Mouse (Mus musculus) thymus, postnatal 0 days (tissue): ENCODE results near the gene Rec8. TPM values are rescaled to one million over a fixed set of nuclear protein-coding genes. Genes with fewer than 3 reads are reported as not detected.

Experiments
- DNase-seq: peaks from one replicate; pipeline ENCODE4 v3.0.0-alpha.2; 2015; ENCODE audit warnings: low spot score
- polyA plus RNA-seq: library from polyadenylated mRNA; unstranded; fragments of >200 nt; fragmentation: Nextera tagmentation; extraction: Ambion mirVana; gene quantifications from 2 replicates; pipeline ENCODE4 v1.2.1, GENCODE M21; 2015

The Rec8 gene
- polyA plus RNA-seq, 1 experiment from 2014 or later = 0.57 TPM

DNA sequence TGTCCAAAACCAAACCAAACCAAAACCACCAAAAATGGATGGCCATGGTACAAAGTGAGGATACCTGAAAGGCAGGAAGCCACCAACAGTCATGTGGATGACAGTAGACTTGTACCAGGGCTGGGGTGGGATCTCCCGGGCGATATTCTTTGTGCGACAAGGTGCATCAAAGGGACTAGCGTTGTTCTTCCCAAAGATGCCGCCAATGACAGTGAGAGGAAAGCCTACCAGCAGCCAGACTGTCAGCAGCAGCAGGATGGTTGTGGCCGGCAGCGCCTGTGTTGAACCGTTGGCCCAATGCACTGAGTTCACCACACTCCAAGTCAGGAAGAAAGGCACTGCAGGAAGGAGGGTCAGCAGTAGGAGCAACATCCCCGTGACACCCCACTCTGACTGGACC lies 20.0 kb downstream of the Rec8 start, which contains the start of gene Gm49378:
Gene Gm49378, minus strand, starts transcription at position 101 of the 400 bp plus-strand sequence.
- no peak for DNase-seq

DNA sequence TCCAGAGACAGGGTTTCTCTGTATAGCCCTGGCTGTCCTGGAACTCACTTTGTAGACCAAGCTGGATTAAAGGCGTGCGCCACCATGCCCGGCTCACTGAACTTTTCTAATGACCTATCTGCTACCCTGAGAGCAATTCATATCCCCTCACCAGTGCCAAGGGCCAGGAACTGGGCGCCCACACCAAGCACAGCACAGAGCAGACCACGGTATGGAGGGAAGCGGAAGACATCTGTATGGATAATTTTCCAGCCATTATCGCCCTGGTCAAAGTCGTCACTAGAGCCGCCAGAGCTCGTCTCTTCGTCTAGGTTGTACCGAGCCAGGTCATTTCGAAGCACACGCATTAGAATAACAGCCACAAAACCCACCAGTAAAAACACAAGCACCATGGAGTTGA lies 23.0 kb downstream of the Rec8 start:
- no peak for DNase-seq

DNA sequence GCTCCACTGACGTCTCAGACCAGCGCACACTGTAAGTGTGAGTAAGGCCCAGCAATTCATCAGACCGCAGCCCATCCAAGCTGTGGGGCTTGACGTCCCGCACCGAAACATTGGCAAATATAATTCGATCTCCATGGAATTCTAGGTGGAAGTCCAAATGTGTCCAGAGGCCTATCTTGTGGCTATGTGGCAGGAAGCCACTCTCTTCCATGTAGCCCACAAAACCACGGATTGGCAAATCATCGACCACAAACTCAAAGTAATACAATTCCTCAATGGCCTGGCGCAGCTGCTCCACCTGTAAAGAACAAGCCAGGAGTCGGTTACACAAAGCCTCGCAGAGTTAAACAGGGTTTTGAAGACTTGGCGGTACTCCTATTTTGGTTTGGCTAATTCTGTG lies 23.5 kb downstream of the Rec8 start:
- no peak for DNase-seq

DNA sequence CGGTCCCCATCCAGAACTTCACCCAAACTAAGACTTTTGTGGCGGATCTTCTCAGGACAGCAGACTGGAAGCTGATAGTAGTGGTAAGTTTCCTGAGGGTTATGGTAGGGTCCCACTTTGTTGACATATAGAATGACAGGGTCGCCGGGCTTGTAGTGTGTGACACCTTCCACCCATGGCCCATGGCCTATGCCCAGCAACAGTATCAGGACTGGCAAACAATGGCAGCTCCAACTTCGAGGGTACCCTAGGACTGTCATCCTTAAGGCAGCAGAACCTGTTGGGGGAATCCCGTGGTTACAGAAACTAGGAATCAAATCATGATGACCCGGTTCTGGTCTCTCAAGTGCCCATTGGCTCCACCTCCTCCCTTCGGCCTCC lies 24.8 kb downstream of the Rec8 start:
- DNase-seq = no peak

DNA sequence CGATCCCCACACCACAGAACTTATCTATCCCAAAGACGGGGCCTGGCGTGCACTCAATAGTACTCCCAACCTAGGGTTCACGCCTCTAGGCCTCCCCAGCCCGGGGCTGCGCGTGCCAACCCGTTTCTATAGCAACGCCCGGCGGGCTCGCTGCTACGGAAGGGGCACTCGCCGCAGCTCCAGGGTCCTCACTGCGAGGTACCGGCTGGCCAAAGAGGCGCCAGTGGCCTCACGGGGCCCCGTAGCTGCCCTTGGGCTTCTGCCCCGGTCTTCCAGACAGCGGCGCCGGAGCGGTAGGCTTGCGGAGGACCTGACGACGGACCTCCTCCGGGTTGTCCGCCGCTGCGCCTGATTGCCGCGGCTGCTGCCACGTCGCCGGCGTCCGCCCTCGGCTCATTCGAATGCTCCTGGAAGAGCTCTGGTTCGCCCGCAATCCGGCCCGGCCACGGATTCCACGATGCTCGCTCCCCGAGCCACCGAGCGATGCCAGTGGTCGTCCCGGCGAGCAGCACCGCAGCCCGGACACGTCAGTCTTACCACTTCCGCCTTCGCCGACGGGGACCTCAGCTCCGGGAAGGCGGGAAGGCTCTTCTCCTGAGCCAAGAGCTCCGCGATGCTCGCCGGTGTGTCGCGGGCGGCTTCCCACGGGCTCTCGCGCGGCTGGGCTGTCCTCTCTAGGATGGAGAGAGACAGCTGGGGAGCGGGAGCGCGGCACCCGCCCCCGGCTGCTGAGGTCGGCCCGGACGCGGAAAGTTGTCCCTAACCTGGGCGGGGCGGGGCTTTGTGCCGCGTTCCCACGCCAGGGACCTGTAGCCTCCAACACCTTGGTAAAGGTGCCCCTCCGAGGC lies 25.4 kb downstream of the Rec8 start, which contains the start of gene Tm9sf1:
Gene Tm9sf1, minus strand, starts transcription at position 747 of the 848 bp plus-strand sequence.
- peak; percentile 78 for DNase-seq

DNA sequence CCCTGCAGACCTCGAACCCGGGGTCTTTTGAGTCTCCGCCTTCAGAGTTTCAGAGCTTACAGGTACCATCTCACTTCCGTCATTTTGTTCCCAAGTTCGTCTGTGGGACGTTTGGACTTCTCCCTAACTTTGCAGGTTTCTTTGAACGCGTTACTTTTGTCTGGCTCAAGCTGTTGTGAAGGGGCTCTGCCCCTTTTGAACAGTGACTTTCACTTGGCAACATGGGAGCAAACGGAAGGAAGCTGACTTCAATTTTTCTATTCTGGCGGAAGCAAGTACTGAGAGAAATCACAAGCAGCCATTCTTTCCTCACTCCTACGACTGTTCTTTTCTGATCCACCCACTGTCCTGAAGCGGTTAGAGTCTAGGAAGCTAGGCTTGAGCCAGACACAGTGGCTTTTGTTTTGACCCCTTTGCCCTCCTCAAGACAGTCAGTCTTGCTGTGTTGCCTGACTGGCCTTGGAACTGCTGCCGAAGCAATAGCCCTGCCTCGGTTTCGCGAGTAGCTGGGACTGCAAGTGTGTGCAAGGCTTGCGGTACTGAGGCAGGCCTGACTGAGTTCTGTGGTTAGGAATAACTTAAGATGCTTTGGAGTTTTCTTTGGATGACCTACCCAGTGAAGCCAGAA lies 26.5 kb downstream of the Rec8 start:
- DNase-seq = peak; percentile 52

DNA sequence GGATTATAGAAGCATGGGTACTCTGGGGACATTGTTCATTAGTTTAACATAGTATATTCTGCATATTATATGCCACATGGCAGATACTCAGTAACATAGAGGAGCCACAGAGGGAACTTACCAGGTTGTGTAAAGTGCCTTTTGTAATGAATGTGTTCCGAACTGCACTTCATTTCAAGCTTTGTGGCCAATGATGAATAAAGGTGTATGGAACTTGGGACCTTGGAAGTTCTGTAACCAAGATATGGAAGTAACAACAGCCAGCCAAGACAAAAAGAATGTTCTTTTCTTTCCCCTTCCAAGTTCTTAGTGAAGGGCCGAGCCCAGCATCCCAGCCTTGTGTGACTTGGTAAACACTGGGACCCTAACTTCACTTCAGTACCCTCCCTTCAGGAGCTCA lies 32.0 kb downstream of the Rec8 start, which contains the start of gene Tssk4:
Gene Tssk4, plus strand, starts transcription at position 301 of the 400 bp plus-strand sequence.
- no peak for DNase-seq

DNA sequence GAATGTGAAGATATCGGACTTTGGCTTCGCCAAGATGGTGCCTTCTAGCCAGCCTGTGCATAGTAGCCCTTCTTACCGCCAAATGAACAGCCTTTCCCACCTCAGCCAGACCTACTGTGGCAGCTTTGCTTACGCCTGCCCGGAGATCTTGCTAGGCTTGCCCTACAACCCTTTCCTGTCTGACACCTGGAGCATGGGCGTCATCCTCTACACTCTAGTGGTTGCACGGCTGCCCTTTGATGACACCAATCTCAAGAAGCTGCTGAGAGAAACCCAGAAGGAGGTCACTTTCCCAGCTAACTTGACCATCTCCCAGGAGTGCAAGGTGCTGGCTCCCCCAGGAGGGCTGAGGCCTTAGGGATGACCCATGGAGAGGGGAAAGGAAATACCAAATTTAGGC lies 33.7 kb downstream of the Rec8 start:
- DNase-seq = peak; percentile 76

DNA sequence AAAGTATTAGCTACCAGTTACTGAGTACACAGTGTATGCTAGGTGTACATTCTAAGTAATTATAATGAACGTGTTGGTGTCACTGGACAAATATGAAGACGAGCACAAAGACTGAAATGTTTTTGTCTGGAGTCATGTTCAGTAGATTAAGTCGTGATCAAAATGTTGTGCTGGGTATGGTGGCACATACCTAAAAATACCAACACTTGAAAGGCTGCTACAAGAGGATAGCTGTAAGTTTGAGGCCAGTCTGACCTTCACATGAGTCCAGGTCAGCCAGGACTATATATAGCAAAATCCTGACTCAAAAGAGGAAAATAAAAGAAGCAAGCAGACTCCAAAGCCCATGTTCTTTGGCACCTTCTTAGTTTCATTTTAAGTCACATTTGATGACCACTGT lies 39.1 kb downstream of the Rec8 start:
- no peak for DNase-seq

DNA sequence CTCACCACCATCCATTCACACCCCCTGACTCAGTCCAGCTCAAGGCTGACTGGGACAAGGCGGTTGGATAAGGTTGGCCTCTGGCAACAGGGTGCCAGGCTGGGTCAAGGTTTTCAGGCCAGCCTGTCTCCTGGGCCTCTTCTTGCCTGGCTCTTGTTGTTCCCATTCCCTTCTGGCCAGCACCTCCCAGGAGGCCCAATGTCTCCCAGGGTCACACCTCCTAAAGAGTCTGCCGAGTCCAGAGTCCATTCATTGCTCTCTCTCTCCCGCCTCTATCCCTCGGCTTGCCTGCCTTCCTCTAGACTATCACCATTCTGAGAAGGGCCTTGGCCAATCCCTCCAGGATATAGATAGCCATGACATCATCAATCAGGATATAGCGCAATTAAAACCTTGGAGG lies 40.2 kb downstream of the Rec8 start:
- DNase-seq = no peak

DNA sequence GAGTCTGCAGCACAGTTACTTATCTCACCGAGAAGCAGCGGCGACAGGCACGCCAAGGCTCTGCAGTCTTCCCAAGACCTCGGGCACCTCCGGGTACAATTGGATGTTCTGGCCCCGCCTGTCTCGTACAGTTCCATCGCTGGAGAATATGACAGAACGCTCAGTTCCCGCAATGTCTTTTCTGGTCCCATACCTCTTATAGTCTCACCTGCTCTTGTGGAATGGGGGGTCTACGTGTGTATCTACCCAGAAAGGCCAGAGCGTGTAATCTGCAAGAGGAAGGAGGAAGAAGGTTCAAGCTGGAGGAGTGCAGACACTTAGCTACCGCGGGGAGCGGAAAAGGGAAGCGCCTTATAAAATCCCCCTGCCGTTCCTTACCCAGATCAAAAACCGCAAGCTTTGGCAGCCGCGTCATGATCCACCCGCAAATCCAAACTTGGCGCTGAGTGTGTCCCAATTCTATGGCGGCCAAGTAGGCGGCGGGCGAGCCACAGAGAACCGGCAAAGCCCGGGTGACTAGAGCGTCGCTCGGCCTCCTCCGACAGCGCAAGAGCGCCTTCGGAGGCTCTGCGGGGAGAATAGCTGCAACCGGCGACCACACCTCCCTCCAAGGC lies 42.2 kb downstream of the Rec8 start, which contains the start of gene Mdp1:
Gene Mdp1, minus strand, starts transcription at position 549 of the 614 bp plus-strand sequence.
- DNase-seq = peak; percentile 87

DNA sequence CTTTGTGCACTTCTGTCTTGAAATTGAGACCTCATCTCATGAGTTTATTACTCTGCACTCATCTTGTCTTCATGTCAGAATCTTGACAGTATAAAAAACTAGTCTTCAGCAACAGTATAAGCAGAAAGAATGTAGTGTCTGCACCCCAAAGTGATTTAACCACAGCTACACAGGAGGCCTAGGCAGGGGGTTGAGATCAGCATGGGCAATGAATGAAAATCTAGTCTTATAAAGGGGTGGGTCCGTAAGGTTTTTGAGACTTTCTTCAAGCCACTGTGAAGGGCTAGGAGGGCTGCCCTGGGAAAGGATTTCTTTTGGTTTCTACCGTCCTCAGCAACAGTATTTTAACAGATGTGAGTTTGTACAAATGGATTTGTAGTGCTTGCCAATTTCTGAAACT lies 42.8 kb downstream of the Rec8 start:
- no peak for DNase-seq

DNA sequence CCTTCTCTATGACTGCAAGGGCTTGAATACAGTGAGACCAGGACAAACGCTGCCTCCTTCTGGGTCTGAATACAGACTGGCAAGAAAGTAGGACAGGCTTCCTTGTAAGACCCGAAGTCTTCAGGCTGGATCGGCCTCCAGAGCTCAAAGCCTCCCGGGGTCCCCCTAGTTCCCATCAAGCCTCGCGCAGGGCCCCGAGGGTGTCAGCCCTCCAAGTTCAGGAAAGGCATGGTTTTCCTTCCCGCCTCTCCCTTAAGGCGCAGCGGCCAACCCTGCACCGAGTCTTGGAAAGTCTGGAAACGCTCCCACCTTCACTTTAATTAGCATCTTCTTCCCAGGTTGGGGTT lies 53.6 kb downstream of the Rec8 start:
- peak; percentile 25 for DNase-seq

DNA sequence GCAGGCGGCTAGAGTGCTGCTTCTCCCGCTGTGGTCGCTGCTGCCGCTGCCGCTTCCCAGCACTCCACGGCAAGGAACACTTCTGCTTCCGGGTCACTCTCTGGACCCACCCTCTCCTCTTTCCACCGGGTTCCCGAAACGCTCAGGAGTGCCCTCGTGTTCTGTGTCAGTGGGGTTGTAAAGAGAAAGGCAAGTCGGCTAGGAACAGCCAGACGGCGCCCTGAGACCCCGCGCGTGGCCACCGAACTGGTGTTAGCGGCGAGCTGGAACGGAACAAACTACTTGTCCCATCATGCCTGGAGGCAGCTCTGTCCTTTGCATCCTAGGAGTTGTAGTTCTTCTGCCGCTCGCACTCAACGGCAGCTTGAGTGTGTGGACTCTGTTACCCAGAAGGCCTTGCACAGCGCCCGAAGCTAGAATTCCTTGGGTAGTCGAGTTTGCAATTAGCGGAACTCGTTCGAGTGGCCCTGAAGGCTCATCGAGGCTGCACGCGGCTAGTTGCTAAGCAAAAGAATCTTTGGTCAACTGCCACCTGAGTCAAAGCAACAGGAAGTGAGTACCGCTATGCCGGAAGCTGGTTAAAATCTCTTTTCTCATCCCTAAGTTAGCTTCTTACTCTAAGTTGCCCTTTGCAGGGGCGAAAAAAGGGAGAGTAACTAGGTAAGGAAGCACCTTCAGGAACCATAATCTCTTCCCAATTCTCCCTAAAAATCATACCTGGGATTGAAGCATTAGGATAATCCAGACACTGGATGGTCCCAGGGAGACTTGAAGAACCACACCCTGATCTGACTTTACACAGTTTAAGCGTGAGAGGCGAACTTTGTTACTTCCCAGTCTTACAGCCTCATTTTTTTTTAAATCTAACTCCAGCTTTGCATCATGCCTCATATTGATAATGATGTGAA lies 54.2 kb downstream of the Rec8 start, which contains the start of the genes Gmpr2 and Nedd8:
Gene Gmpr2, plus strand, starts transcription at position 109 of the 908 bp plus-strand sequence.
Gene Nedd8, minus strand, starts transcription at position 292 of the 908 bp plus-strand sequence.
- peak; percentile 93 for DNase-seq

DNA sequence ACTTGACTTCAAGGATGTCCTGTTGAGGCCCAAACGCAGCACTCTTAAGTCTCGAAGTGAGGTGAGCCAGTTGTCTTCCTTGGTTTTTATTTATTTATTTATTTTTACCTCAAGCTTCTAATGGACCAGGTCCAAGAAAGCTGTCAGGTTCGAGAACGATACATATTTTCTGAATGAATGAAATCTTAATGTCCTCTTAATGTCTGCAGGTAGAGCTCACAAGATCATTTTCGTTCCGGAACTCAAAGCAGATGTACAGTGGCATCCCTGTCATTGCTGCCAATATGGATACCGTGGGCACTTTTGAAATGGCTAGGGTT lies 54.9 kb downstream of the Rec8 start:
- no peak for DNase-seq

Other genes starting within 250 kb of the Rec8 start
- 62.4 and 63.8 TPM in 2 replicates for gene Dhrs4, start 139.3 kb upstream of the Rec8 start, polyA plus RNA-seq
- 1.1 and 1.3 TPM in 2 replicates for gene Carmil3, start 127.4 kb upstream of the Rec8 start, polyA plus RNA-seq
- 0.31 and 0.39 TPM in 2 replicates for gene Cpne6, start 107.6 kb upstream of the Rec8 start, polyA plus RNA-seq
- 0.07 and 0.08 TPM in 2 replicates for gene Nrl, start 93.1 kb upstream of the Rec8 start, polyA plus RNA-seq
- gene Pck2, start 77.8 kb upstream of the Rec8 start, polyA plus RNA-seq = 4.7 and 5.6 TPM in 2 replicates
- 50.3 and 55.9 TPM in 2 replicates for gene Dcaf11, start 58.0 kb upstream of the Rec8 start, polyA plus RNA-seq
- gene A730061H03Rik, start 57.6 kb upstream of the Rec8 start, polyA plus RNA-seq = 2.1 and 3.2 TPM in 2 replicates
- 0.26 and 0.33 TPM in 2 replicates for gene Fitm1, start 42.4 kb upstream of the Rec8 start, polyA plus RNA-seq
- 281 and 294 TPM in 2 replicates for gene Psme1, start 39.9 kb upstream of the Rec8 start, polyA plus RNA-seq
- 4.8 and 5.6 TPM in 2 replicates for gene Emc9, start 32.7 kb upstream of the Rec8 start, polyA plus RNA-seq
- 604 and 625 TPM in 2 replicates for gene Psme2, start 26.9 kb upstream of the Rec8 start, polyA plus RNA-seq
- gene Rnf31, start 26.3 kb upstream of the Rec8 start, polyA plus RNA-seq = 18.0 and 22.6 TPM in 2 replicates
- gene Irf9, start 14.5 kb upstream of the Rec8 start, polyA plus RNA-seq = 46.6 and 50.2 TPM in 2 replicates
- gene Ipo4, start 17.9 kb downstream of the Rec8 start, polyA plus RNA-seq = 32.8 and 39.6 TPM in 2 replicates
- gene Gm49378, start 19.9 kb downstream of the Rec8 start, polyA plus RNA-seq = 0.71 and 1.7 TPM in 2 replicates
- 71.6 and 76.7 TPM in 2 replicates for gene Tm9sf1, start 25.8 kb downstream of the Rec8 start, polyA plus RNA-seq
- 0.62 and 0.81 TPM in 2 replicates for gene Tssk4, start 32.1 kb downstream of the Rec8 start, polyA plus RNA-seq
- 78.1 and 80.2 TPM in 2 replicates for gene Mdp1, start 42.5 kb downstream of the Rec8 start, polyA plus RNA-seq
- gene Gmpr2, start 53.9 kb downstream of the Rec8 start, polyA plus RNA-seq = 67.1 and 71.3 TPM in 2 replicates
- 529 and 550 TPM in 2 replicates for gene Nedd8, start 54.1 kb downstream of the Rec8 start, polyA plus RNA-seq
- 55.4 and 57.7 TPM in 2 replicates for gene Tinf2, start 63.8 kb downstream of the Rec8 start, polyA plus RNA-seq
- gene Tgm1, start 95.9 kb downstream of the Rec8 start, polyA plus RNA-seq = 2.0 and 3.0 TPM in 2 replicates
- 32.2 and 39.4 TPM in 2 replicates for gene Rabggta, start 104.2 kb downstream of the Rec8 start, polyA plus RNA-seq
- gene Dhrs1, start 127.7 kb downstream of the Rec8 start, polyA plus RNA-seq = 63.6 and 65.8 TPM in 2 replicates
- gene Nop9, start 127.7 kb downstream of the Rec8 start, polyA plus RNA-seq = 37.8 and 47.2 TPM in 2 replicates
- gene Cideb, start 140.4 kb downstream of the Rec8 start, polyA plus RNA-seq = 0.14 TPM in 1 of 2 replicates, not detected in the other
- 0.78 and 1.2 TPM in 2 replicates for gene Ltb4r2, start 143.4 kb downstream of the Rec8 start, polyA plus RNA-seq
- gene Ltb4r1, start 147.9 kb downstream of the Rec8 start, polyA plus RNA-seq = 3.7 and 4.3 TPM in 2 replicates
- gene Adcy4, start 166.1 kb downstream of the Rec8 start, polyA plus RNA-seq = 2.2 and 2.7 TPM in 2 replicates
- gene Ripk3, start 170.8 kb downstream of the Rec8 start, polyA plus RNA-seq = 70.3 and 76.2 TPM in 2 replicates
- 1.7 and 2.2 TPM in 2 replicates for gene Nfatc4, start 205.1 kb downstream of the Rec8 start, polyA plus RNA-seq
- 1.7 and 2.4 TPM in 2 replicates for gene Nynrin, start 236.0 kb downstream of the Rec8 start, polyA plus RNA-seq